Mouse (Mus musculus): ENCODE results near the gene Zfp59. TPM values are rescaled to one million over a fixed set of nuclear protein-coding genes. Genes with fewer than 3 reads are reported as not detected.
A peak's percentile ranks its signal among the peaks of the same experiment; 100 is the strongest.

Gene Zfp59
- polyA plus RNA-seq, 1 experiment, result not detected

GRCm38 (mm10) chr7:27818526-27819110 lies 19.8 kb upstream of the Zfp59 start:
- Histone ChIP-seq H3K27ac (ENCODE audit: insufficient read depth, low read depth, low read length) (no peak overlapping the region), H3K4me1 (ENCODE audit: control insufficient read depth, insufficient read depth, low read length) (no peaks in the 10 kb centered on the region), H3K4me3 (ENCODE audit: insufficient read depth, low read depth, low read length) (no peak overlapping the region)
- no peak for TF ChIP-seq CTCF (IDR thresholded peaks at IDR 0.05; ENCODE audit: insufficient read depth, low read depth, low read length)
- no peak for TF ChIP-seq POLR2A (IDR thresholded peaks at IDR 0.05; ENCODE audit: insufficient read depth, low read depth, low read length)
- WGBS, result 67% methylated on average over 7 of the region's 7 CpGs

DNA sequence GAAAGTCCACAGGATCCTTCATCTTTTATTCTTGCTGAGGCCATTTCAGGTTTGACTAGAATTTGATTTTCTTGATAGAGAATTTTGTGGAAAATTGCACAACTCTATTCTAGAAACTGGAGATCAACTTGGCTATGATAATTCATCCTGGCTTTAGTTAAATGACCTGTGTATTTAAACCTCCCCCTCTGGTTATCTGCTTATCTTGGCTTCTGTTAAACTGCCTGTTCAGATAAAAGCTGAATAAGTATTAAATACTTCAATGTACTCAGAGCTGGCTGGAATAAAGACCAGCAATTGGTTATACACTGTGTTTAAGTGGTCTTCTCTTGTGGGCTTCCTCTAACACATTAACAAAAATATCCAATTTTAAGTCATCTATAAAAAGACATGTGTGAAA lies 15.8 kb upstream of the Zfp59 start:
- H3K4me1 ChIP-seq (ENCODE audit: control insufficient read depth, insufficient read depth, low read length), result no peaks in the 10 kb centered on the region
- H3K4me3 ChIP-seq (ENCODE audit: insufficient read depth, low read depth, low read length), result no peak overlapping the region
- no peak overlapping the region for H3K27ac ChIP-seq (ENCODE audit: insufficient read depth, low read depth, low read length)
- no peak for TF ChIP-seq POLR2A (IDR thresholded peaks at IDR 0.05; ENCODE audit: insufficient read depth, low read depth, low read length)
- no peak for TF ChIP-seq CTCF (IDR thresholded peaks at IDR 0.05; ENCODE audit: insufficient read depth, low read depth, low read length)

GRCm38 (mm10) chr7:27834131-27834530 lies 4.3 kb upstream of the Zfp59 start:
- Histone ChIP-seq H3K27ac (ENCODE audit: insufficient read depth, low read depth, low read length) (no peak overlapping the region), H3K4me1 (ENCODE audit: control insufficient read depth, insufficient read depth, low read length) (no peaks in the 10 kb centered on the region), H3K4me3 (ENCODE audit: insufficient read depth, low read depth, low read length) (no peak overlapping the region)
- 85% methylated on average over 2 of the region's 2 CpGs for WGBS
- TF ChIP-seq CTCF (IDR thresholded peaks at IDR 0.05; ENCODE audit: insufficient read depth, low read depth, low read length), result no peak
- TF ChIP-seq POLR2A (IDR thresholded peaks at IDR 0.05; ENCODE audit: insufficient read depth, low read depth, low read length), result no peak

DNA sequence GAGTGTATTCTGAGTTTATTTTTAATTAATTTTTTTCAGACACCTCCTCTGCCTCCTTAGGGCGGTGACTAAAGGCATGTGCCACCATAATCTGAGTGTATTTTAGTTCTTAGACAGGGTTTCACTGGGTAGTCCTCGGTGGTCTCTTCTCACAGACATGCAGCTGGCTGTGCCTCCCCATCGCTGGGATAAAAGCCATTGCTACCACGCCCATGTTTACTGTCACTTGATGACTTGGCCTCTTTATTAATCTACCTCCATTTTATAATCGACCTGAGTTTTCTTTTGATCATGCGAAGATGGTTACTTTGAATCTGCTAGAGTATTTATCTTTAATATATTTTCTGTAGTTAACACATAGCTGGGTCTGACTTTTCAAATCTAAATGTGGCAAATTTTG lies 511 bp upstream of the Zfp59 start:
- H3K27ac ChIP-seq (ENCODE audit: insufficient read depth, low read depth, low read length), result peak overlapping the region; percentile 54
- 11% methylated on average over 6 of the region's 6 CpGs for WGBS
- H3K4me1 ChIP-seq (ENCODE audit: control insufficient read depth, insufficient read depth, low read length), result no peaks in the 10 kb centered on the region
- H3K4me3 ChIP-seq (ENCODE audit: insufficient read depth, low read depth, low read length), result peak overlapping the region; percentile 27
- no peak for TF ChIP-seq POLR2A (IDR thresholded peaks at IDR 0.05; ENCODE audit: insufficient read depth, low read depth, low read length)
- TF ChIP-seq CTCF (IDR thresholded peaks at IDR 0.05; ENCODE audit: insufficient read depth, low read depth, low read length), result no peak

DNA sequence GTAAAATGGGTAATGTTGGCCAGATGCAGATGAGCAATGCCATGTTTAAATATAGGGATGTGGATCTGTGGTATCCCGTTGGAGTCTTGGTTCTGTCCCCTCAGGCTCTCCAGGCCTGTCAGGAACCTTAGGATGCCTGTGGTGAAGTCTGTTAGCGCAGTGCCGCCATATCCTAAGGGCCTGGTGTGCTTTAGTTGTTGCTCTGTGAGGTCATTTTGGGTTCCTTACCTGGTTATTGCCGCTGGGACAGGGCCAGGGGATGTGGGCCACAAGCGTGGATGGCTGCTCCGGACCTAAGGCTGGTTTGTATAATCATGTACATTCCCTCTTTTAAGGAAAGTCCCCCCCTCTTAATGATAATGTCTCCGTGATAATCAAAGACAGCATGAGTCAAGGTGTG lies 1.2 kb downstream of the Zfp59 start:
- no peak overlapping the region for H3K4me3 ChIP-seq (ENCODE audit: insufficient read depth, low read depth, low read length)
- H3K27ac ChIP-seq (ENCODE audit: insufficient read depth, low read depth, low read length), result no peak overlapping the region
- WGBS, result 98% methylated on average over 7 of the region's 7 CpGs
- no peak for TF ChIP-seq POLR2A (IDR thresholded peaks at IDR 0.05; ENCODE audit: insufficient read depth, low read depth, low read length)
- no peak for TF ChIP-seq CTCF (IDR thresholded peaks at IDR 0.05; ENCODE audit: insufficient read depth, low read depth, low read length)
- H3K4me1 ChIP-seq (ENCODE audit: control insufficient read depth, insufficient read depth, low read length), result no peaks in the 10 kb centered on the region

DNA sequence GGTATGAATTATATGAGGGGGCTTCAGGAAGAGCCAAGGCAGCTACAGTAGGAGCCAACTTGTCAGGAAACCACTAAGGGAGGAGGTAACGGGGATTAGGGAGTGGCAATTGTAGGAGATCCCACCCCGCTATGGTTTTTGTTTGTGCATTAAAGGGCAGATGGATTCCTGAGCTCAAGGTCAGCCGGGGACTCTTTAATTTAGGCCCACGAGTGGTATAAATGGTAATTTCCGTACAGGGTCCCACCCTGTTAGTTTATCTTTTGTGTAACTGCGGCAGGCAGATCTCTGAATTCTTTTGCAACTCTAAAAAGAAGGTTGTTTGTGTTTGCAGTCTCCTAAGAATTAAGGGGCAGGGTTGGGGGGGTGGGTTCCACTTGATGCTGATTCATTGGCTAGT lies 1.7 kb downstream of the Zfp59 start:
- no peak overlapping the region for H3K27ac ChIP-seq (ENCODE audit: insufficient read depth, low read depth, low read length)
- TF ChIP-seq CTCF (IDR thresholded peaks at IDR 0.05; ENCODE audit: insufficient read depth, low read depth, low read length) (no peak), POLR2A (IDR thresholded peaks at IDR 0.05; ENCODE audit: insufficient read depth, low read depth, low read length) (no peak)
- 76% methylated on average over 6 of the region's 6 CpGs for WGBS
- H3K4me1 ChIP-seq (ENCODE audit: control insufficient read depth, insufficient read depth, low read length), result no peaks in the 10 kb centered on the region
- H3K4me3 ChIP-seq (ENCODE audit: insufficient read depth, low read depth, low read length), result no peak overlapping the region

DNA sequence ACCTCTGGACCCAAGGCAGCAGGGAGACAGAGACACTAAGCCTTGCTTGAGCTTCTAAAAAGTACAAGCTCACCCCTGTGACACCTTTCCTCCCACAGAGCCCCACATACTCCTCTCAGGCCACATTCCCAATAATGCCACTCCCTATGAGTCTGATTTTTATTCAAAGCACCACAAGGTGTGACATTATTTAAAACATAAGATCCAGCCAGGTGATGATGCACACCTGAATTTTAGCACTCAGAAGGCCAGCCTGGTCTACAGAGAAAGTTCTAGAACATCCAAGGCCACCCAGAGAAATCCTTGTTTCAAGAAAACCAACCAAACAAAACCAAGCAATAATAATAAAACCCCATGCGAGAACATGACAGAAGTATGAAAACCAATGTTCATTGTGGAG lies 18.8 kb downstream of the Zfp59 start, which contains the start of gene Zfp607a:
Gene Zfp607a (plus strand): TSS at position 301 of the 400 bp plus-strand sequence.
- peaks cover 4% of the 10 kb centered on the region; the same call in 1 of the 2 replicates for H3K4me1 ChIP-seq (ENCODE audit: control insufficient read depth, insufficient read depth, low read length)
- WGBS, result 96% methylated on average over 1 of the region's 1 CpGs
- H3K4me3 ChIP-seq (ENCODE audit: insufficient read depth, low read depth, low read length), result no peak within 1 kb of the TSS
- H3K27ac ChIP-seq (ENCODE audit: insufficient read depth, low read depth, low read length), result no peak within 1 kb of the TSS
- TF ChIP-seq CTCF (IDR thresholded peaks at IDR 0.05; ENCODE audit: insufficient read depth, low read depth, low read length) (no peak), POLR2A (IDR thresholded peaks at IDR 0.05; ENCODE audit: insufficient read depth, low read depth, low read length) (no peak)

DNA sequence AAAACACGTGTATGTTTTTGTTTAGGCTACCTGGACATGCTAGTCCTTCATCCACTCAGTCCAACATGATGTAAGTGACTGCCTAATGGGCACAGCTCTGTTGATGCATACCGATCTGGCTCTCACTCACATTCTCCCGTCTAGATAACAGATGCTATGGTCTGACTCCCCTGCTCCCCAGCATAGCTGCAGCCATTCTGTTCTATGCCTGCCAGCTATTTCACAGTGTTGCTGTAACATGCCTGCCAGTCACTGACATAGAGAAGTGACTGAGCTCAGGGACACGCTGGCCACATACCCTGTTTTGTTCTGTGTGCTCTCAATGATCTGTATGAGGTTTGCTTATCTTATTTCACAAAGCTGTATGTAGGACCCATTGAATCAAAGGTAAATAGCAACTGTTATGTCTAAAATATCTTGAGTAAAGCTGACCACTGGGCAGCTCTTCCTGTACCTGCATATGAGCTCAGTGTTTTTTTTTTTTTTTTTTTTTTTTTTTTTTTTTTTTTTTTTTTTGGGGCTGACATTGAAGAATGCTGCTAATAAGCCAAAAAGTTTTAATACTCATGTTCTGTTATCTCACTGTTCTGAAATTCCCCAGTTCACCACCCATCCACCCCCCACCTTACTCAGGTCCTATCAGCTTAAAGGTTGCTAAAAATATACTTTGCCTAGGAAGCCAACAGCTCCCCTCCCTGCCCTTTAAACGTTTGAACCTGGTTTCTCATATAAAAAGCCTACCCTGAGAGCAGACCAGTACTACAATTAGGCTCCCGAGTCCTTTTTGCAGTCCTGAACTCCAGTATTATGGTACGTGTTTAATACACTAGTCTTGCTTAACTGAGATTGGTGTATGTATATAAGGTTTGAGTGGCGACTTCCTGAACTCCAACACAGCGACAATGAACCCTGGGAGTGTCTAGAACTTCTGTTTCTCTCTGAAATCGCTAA lies 21.2 kb downstream of the Zfp59 start:
- H3K4me1 ChIP-seq (ENCODE audit: control insufficient read depth, insufficient read depth, low read length), result peaks cover 4% of the 10 kb centered on the region; the same call in 1 of the 2 replicates
- no peak overlapping the region for H3K4me3 ChIP-seq (ENCODE audit: insufficient read depth, low read depth, low read length)
- H3K27ac ChIP-seq (ENCODE audit: insufficient read depth, low read depth, low read length), result no peak overlapping the region
- TF ChIP-seq CTCF (IDR thresholded peaks at IDR 0.05; ENCODE audit: insufficient read depth, low read depth, low read length), result no peak
- TF ChIP-seq POLR2A (IDR thresholded peaks at IDR 0.05; ENCODE audit: insufficient read depth, low read depth, low read length), result no peak
- 20% methylated on average over 10 of the region's 10 CpGs for WGBS
